Mouse (Mus musculus) kidney, postnatal 36 days (tissue): ENCODE data around the gene Cep63.

Experiments
- DNase-seq, 2 experiments: peaks; one replicate each; pipeline ENCODE4 v3.0.0; 2021 to 2022; ENCODE audit warnings: mixed read lengths in 2 of 2

Cep63 gene

DNA sequence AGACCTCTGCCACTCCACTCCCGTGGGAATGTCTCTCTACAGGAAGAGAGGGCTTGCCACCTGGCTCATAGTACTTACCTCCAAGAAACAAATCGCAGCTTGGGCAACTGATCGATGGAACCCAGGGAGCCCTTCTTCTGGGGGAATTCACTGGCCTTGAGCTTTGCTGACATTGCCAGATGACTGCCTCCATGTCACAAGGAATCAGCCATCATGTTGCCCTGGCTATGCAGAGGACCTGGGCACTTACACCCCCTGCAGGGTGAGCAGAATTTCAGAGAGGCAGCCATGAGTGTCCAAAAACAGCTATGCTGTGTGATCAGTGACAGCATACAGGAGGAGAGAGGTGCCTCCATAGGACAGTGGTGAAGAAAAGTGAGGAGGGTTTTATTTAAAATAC is 72.6 kb downstream of the Cep63 start:
- DNase-seq: no peak

DNA sequence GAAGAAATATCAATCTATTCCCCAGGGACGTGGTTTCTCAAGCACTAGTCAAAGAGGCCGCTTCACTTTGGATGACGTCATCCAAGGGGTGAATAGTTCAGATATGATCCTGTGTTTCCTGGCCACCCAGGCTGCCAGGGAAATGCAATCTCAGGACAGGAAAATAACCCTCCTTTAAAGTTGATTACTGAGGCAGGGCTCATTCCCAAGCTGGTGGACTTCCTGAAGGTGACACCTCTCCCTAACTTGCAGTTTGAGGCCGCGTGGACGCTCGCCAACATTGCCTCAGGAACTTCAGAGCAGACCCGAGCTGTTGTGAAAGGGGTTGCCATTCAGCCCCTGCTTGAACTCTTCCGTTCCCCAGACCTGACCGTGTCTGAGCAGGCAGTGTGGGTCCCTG is 74.6 kb downstream of the Cep63 start:
- DNase-seq: peak; percentile 28 to 46

DNA sequence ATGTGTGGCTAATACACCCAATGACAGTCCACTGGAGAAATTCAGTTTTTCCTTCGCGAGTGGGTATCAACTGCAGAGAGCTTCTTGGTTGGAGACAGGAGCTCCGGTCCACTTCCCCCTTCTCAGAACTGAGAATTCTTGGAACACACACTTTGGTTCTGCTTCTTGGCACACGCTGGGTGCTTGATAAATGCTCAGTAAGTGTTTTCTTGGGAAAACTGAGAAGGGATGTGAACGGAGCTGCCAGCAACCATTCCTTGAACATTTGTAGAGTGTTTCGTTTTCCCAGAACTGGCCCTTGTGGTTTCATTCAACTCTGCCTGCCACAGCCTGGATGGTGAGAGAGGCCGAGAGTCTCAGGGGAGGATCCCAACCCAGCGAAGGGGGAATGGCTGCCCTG is 77.1 kb downstream of the Cep63 start:
- DNase-seq: no peak

DNA sequence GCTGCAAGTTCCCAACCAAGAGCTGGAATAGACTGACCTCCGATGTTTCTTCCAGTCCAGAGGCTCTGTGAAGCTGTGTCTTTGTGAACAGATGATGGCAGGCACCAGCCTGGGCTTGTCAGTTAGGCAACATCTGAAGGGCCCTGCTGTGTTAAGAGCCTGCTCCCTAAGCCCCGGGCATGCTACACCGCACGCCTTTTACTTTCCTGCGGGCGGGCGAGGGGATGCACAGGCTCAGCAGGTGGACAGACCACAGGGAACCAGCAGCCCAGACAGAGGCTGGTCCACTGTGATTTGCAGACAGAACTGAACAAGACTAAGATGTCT is 79.3 kb downstream of the Cep63 start:
- no peak for DNase-seq

DNA sequence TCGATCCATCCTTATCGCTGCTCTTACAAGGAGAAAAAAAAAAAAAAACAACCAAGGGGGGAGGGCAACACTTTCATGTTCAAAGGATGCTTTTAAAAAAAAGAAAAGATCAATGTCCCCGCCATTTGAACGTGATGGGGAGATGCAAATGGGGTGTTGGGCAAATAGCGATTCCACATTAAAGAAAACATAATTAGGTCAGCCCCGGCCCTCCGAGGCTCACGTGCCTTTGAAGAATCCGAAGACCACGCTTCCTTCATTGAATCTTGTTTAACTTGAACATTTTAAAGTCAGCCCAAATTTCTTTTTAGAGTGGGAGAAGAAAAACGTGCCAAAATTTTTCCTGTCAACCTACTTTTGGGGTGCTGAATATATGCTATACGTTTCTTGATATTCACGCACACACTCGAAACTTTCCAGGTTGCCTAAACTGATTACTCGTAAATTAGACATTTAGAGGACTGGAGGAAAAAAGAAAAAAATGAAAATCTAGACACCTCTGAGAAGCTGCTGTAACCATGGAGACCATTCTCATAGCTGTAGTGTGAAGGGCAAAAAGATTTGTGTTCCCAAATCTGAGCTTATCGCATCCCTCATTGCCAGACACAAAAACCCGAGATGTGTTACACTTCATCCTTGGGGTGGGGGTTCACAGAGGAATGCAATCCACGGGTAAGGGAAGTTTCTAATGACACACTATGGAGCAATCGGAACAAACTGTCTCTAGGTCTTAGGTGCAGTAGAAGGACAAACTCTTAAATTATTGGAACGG is 79.9 kb downstream of the Cep63 start:
- DNase-seq: no peak

DNA sequence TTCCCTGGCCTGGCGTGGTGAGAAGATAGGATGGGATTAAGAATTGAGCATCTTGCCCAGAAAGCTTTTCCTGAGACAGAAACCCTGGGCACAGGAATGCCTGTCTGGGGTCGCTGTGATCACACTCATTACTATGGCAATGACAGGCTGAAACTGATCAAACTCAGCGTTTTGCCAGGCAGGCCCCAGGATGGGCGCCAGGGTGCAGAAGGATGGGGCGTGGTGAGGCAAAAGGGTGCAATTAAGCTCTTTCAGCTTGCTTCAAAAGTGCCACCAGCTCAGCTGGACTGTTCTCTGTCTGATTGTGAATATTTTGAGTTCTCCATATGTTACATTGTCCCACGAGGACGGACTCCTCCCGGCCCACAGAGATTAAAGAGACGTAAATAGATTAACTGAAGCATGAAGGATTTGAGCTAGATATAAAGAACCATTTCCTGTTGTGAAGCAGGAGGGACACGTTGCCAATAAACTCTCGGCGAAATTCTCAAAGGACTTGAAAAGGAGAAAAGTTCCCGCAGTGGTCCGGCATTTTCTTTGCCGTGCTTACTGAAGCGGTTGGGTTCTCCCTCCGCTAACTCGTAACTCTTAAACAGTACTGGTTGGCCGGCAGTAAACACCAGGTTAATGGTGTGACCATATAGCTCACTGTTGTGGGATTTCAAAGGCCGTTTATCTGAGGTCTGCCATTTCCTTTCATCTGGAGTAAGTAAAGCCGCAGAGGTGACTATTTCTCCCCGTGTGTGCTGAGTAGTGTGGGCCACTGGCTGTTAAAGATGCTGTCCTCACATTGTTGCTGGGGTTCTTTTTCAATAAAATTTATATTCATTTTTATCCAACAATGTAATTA is 80.7 kb downstream of the Cep63 start:
- no peak for DNase-seq

DNA sequence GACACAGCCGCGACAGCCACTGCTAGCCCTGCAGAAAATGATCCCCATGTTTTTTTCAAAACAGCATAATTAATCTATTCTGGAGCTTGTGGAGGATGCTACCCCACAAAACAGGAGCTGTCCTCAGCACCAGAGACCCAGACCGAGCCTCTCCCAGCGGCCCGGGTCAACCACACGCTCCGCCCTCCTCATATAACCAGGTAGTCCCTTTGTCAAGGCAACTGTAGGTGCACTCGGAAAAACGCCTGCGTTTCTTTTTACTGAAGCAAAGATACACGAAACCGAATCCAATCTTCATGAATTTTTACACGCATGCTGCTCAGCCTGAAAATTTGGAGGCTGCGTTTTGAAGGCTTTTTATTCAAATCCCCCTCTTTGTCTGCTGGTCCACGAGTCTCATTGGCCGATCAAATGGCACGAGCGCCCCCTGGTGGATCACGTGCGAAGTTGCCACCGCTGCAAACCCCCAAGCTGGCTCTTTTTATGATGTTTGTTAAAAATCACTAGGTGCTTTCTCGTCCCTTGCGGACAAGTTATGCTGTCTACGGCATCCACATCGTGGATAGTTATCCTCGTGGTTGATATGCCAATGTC is 81.5 kb downstream of the Cep63 start:
- peak; percentile 40 to 89 for DNase-seq

DNA sequence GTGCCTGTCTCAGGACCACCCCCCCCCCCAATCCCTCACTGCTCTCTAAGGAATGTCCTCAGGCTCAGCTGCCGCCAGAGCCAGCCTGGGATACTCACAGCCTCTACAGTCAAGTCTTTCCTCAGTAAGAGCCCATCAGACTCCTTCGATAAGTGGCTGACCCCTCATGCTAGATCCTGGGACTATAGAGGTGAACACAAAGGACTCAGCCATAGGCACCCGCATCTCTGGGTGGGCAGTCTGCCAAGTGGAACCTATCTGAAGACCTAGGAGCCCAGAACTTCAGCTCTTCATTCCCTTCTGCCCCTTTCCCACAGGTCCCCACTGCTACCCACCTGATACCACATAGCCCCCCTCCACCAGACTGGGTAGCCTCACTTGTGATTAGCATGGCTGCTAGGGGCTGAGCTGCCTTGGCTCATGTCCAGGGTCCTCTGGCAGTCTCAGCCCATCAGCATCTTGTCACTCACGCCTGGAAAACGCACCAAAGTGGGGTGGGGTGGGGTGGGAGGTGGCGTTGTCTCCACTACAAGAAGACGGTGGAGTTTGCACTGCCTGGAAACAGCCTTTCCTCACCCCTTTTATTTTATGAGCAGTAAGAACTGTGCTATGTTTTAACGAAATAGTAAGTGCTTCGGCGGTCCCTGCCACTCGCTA is 82.1 kb downstream of the Cep63 start:
- DNase-seq: no peak

DNA sequence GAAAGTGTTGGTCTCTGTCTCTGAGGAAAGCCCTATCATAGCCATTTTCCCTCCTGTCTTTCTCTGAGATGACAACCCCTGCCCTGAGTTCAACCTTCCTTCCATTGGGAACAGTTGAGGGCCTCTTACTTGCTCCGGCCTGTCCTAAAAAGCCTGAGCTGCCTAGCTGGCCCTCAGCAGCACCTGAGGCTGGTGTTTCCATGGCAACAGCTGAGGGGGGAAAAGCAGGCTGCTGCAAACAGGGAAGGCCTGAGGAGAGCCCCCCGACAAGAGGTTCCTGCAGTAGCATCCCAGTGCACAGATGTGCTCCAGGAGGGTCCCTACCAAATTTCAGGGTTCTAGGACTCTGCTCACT is 82.6 kb downstream of the Cep63 start:
- DNase-seq: no peak

DNA sequence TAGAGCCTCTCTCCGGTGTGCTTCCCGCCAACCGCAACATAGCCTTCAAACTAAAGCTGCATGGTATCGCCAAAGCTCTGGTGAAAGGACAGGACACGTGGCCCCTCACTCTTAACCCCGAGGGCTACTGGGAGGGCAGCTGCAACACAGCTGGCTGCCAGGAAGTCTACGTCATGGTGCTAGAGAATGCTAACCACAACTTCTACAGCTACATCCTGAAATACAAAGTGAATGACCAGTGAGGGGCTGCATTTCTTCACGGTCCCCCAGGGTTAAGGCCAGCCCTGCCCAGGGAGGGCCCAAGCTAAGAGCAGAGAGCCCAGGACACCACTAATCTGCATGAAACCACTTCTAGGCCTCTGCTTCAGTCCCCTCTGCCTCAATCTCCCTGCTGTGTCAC is 83.8 kb downstream of the Cep63 start:
- no peak for DNase-seq

DNA sequence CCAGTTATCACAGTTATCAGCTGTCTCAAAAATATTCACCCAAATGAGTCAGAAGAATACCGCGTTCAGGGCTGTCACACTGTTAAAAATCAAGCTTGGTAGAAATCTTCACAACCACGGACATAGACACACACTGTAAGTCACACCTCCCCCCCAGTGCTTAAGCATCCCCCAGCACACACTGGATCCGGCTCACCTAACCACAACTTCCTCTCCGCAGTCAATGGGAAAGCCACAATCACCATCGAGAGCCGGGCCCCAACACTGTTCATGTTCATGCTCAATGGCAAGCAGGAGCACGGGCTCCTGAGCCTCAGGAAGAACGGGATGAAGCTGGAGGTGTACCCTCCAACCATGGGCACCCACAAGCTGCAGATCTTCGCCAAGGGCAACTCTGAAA is 84.7 kb downstream of the Cep63 start:
- no peak for DNase-seq

DNA sequence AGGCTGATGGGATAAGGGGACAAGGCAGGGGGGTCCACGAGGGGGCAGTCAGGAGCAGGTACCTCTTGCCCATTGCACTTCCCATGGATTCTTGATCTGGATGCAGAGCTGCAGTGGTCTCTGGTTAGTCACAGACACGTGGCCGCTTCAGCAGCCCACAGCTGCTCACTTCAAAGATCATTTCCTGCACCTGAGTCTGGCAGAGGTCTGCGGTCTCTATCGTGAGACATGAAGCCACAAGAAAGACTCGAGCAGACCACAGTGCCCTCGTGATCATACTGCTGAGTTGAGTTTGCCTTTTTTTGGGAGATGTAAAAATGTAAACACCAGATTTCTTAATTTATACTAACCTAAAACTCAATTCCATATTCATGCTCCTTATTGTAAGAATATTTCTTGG is 86.6 kb downstream of the Cep63 start:
- no peak for DNase-seq

DNA sequence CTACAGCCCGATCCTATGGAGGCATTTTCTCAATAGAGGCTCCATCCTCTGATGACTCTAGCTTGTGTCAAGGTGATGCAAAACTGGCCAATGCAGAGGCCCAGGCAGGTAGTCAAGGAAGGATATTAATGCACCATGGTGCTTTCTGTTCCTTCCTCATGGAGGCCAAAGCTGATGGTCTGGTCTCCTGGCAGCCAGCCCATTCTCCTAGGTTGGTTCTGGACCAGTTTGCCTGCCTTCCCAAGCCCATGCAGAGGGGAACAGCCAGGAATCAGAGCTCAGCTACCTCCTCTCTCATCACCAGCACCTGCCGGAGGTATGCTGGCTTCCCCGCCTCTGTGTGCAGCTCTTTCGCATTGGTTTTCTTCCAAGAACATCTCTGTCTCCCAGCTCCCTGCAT is 89.4 kb downstream of the Cep63 start:
- no peak for DNase-seq
